Mouse (Mus musculus): ENCODE results near the gene Irf9.

DNA sequence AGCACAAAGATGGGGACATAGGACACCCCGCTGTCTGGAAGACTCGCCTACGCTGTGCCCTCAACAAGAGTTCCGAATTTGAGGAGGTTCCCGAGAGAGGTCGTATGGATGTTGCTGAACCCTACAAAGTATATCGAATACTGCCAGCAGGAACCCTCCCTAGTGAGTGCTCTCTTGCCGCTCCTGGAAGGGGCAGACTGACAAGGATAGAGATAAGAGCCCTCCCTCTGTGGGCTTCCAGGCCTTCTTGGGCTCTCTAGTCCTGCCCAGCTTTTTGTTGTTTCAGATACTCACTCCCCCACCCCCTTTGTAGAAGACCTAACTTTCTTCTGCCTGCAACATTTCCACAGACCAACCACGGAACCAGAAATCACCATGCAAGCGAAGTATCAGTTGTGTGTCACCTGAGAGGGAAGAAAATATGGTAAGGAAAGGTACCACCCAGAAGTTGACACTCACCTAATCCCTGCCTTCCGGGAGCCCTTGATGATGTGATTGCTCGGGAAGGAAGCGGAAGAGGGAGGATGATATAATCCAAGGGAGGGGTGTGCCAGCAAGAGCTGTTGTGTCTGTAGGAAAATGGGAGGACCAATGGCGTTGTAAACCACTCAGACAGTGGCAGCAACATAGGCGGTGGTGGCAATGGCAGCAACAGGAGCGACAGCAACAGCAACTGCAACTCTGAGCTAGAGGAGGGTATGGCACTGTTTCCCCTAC lies 2.5 kb downstream of the Irf9 start:
- no peak for TF ChIP-seq CTCF (IDR thresholded peaks at IDR 0.05; ENCODE audit: low read depth)
- no peak for TF ChIP-seq EP300 (IDR thresholded peaks at IDR 0.05; ENCODE audit: low read depth)

Data from liver, postnatal 0 days (tissue).